Mouse (Mus musculus) frontal cortex, postnatal 14 days (tissue): ENCODE data around the gene Mroh3.

Experiments
- DNase-seq, 2 experiments: peaks; one replicate each; pipeline ENCODE4 v3.0.0; 2022; ENCODE audit warnings: low spot score in 2 of 2

The Mroh3 gene

DNA sequence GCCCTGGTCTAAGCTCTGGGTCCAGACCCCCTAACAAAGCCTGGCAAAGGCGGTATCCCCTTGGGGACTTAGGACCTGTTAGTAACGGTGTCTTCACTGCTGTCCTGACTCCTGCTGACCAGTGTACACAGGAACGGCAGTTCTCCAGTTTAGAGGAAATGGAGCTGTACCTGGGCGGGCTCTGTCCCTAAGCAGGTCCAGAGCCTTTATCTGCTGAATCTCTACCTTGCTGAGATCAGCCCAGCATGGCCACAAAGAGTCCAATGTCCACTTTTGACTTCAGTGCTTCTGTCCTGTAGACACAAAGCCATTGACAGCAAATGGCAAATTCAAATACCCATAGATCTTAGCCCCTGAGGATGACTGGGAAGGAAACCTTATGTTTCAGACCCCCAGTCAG is 55.7 kb downstream of the Mroh3 start:
- DNase-seq: no peak

DNA sequence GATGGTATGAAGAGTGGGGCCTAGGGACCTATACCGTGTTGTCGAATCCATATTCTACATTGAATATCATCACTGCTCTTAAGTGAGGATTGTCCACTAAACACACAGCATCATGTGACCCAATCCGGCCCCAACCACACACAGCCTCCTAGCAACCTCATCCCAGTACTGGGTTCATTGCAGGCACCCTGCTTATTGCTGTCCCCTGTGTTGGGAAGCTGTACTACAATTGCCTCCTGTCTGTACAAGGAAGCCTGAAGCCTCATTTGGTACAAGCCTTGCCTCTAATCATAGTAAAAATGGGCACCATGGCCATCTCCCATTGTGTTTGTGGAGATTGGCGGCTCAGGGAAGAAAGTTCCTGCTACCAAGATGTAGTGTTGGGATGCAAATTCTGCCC is 56.3 kb downstream of the Mroh3 start:
- DNase-seq: no peak

DNA sequence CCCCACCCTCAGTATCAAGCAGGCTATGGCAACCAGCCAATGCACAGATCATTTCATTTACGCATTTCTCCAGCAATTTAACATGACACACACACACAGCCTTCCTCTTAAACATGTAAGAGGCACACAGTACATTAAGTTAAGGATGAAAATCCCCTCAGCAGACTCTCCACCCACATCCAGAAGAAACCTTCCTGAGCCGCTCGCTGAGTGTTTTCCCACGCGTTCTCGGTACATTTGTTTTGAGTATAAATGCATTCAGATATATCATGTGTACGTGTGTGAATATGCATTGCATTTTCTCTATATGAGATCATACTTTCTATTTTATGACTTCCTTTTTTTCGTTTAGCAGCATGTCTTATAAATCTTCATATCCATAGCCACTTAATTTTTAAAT is 61.3 kb downstream of the Mroh3 start:
- no peak for DNase-seq

DNA sequence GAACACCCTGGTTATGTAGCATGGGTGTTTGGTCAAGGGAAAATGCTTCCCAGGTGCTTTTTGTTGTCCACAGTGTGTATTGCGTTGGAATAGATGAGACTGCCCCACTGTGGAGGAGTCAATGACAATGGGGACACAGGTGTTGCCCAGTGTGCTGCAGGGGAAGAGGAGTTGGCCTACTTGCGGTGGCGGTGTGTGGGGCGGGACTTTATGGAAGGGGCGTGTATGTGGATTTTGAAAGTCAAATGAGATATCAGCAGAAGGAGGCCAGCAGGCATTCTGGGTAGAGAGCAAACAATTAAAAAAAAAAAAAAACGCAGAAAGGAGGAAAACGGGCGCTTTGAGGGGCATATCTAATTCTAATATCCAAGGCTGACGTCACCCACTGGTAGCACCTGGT is 62.9 kb downstream of the Mroh3 start:
- no peak for DNase-seq

DNA sequence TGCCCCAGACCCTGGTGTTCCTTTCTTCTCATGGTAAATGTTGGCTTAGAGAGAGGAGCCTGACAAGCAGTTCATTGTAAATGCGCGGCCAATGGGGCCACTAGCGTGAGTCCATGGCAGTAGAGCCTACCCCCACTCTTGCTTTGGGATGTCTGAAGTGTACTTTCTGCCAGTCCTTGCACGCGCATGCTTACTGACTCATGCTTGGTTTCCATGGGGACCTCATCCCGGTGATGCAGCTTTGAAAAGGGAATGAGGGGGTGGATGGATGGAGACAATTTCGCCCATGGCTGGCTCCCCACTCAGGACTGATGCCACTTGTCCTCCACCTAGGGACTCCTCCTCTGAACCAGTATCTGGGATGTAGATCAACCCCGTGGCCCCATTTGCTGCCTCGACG is 69.1 kb downstream of the Mroh3 start:
- peak; percentile 62 to 71 for DNase-seq

DNA sequence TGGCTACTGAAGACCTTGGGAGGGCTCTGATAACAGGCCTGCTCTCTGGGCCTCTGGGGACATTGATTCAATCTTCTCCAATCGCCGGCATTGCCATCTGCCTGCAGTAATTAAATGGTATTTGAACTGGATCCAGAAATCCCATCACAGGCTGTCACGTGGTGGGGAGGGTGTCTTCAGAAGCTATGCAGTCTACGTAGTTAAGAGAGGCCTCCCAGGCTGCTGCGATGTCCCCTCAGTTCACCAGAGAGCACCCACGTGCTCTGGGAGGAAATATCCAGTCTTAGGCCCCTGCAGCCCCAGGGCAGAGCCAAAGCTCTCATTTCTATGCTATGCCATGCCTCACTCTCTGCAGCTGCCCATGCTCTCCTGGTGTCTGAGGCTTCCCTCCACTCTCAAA is 70.3 kb downstream of the Mroh3 start:
- DNase-seq: peak in 1 of 2 experiments; percentile 61

DNA sequence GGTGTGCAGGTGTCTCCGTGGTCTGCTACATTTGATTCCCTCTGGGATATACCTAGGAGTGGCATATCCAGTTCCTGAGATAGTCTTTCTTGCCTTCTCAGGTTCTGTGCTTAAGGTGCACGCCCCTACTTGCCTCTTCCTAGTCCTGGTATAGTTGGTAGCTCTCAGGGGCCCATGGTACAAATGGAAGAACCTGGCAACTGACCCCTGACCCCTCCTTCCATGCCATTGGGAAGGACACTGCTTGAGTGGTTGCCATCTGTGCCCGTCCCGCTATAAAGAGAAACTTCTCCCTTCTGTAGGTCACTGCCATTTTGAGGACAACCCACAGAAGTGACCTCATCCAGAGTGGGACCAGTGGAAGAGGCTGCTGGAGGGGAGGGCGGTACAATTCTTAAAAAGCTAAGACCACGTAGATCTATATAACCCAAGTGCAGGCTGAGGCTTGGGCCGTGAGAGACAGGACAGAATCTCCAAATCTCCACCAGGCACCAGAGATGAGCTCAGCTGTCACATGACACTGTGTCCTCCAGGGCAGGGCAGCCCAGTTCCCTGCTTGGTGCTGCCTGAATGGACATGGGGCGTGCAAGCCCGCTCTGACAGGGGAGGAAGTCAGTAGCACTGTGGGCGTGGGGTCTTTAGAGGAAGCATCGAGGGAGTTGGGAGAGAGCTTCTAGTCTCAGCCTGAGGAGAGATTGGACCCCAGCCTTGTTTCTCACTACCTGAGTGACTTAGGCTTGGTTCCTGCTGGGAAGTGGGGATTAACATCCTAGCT is 71.3 kb downstream of the Mroh3 start:
- DNase-seq: no peak

DNA sequence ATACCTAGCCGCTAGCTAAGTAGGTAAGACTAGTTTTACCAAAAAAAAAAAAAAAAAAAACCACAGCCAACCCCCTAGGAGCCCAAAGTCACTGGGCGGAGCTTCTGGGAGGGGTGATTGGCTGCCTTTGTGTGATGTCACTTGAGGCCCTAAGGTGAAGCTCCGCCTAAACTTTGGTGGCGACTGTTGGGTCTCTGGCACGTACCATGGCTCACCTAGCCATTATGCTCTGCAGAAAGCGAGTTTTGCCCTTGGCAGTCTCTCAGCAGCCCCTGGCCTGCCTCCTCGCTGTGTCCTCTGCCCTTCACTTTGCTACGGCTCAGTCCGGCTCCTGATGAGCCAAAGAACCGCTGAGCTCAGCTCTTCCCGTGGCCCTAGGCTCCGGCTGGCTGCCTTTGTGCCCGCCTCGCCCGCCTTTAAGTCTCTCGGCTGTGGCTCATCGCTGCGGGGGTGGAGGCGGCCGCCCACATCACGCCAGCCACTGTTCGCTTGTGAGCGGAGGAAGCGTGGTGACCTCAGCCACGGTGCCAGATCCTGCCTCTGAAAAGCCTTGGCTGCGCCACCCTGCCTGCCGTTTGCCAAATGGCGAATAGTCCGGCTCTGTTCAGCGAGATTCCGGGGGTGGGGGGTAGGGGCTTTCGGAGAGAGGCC is 72.5 kb downstream of the Mroh3 start:
- peak; percentile 72 to 79 for DNase-seq

DNA sequence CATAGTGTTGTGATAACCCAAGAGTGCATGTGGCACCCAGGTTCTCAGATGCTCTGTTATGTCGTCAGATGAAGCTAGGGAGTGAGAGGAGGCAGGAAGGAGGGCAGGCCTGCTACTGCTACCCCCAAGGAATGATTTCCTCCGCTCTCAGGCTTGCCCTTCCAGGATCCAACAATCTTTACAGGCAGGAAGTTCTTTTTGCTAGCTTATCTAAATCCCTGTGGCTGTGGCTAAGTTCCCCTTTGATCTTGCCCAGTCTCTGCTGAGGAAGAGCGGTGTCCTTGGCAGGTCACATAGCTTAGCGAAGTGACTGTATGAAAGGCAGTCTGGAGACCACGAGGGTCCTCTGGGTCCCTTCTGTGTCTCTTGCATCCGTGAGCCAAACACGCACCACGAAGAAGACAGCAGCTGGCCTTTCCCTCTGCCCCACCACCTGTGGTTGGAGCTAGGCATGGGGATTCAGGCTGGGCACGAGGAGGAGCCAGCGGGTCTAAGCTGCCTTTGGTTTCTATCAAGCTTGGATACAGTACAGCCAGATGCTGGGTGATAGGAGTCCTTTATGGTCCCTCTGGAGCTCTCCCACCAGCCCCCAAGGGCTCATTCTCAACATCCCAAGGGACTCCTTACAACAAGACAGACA is 74.3 kb downstream of the Mroh3 start:
- DNase-seq: no peak

DNA sequence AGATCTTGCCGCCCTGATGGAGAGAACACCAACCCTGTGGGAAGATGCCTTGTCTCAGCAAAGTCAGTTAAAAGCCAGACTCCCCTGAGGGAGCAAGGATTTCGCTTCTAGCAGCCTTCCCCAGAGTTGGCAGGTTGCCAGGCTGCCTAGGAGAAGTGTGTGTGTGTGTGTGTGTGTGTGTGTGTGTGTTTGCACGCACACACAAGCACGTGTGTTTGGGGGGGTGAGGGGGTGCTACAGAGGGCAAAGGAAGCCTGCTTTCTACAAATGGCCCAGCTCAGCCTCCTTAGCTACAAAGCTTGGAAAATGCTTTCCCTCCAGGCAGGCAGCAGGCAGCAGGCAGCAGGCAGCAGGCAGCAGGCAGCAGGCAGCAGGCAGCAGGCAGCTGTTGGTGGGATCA is 75.1 kb downstream of the Mroh3 start:
- no peak for DNase-seq

DNA sequence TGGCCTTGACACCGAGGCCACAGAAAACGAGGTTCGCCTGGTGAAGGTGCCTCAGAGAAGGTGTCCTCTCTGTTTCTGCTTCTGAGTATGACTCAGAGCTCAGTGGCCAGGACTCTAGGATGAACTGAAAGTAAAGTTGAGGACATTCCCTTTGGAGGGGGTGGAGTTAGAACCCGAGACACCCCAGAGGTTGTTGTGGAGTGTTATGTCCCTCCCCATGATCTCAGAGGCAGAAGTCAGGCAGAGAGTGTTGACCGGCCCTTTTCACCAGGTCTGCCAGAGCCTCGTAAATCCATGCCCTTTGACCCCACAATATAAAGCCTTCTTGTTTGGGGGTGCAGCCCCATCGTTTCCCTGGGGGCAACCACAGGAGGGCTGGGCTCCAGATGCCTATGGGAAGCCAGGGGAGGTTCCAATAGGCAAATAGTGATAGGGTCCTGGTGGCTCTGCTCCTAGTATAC is 75.5 kb downstream of the Mroh3 start:
- no peak for DNase-seq

DNA sequence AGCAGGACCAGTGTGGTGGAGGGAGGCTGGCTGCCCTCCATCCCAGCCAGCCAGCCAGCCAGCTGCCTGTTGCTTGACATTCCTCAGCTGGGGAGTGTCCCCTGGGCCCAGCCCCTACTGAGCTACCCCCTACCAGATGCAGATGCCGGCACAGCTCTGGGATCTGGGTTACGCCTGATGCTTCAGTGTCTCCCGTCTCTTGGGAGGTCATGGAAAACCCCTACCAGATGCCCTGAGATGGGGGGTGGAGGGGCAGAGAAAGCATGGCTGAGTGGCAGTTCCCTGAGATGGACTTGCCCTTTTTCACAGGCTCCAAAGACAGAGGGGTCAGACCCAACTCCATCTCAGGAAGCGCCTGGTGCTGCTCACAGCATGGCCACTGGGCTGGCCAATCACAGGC is 76.1 kb downstream of the Mroh3 start:
- DNase-seq: no peak

DNA sequence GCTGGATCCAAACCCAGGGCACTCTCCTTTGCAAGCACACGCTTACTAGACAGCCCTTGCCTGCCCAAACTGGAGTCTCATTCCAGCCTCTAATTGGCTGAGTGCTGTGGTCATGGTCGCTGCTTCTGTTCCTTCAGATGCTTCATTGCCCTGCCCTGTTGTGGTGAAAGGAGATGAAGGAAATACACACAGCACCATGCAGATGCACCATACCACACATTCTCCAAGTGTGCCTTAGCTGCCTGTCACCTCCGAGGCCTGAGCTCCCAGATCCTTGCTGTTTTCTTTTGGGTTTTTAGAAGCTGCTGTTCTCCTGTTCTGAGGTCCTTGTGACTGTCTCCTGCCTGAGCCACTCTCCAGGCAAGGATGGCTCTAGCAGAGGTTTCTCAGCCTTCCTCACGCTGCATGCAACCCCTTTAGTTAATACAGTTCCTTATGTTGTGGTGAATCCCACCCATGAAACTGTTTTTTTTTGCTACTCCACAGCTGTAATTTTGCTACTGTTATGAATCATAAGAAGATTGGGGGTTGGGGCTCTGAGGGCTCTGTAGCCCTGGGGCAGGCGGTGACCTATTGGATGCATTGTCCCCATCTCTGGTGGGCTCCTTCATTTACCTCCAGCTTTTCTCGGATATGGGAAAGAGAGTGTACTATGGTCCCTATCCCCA is 76.7 kb downstream of the Mroh3 start:
- DNase-seq: no peak

DNA sequence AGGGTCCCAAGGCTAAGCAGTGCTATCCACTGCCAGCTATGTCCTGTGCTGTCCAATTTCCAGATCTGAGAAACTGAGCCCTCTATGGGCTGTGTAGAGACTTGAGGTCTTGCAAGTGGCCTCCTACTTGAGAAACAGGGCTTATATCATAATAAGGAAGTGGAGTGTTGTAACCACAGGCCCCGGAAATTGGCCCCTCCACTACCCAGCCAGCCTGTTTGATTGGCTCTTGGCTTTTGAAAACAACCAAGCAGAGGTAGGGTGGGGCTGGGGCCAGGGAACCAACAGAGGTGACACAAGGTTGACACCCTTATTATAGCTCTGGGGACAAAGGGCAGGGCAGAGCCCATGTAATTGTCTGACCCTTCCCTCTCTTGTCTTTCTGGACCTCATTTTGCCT is 77.6 kb downstream of the Mroh3 start:
- peak in 1 of 2 experiments; percentile 8 for DNase-seq

DNA sequence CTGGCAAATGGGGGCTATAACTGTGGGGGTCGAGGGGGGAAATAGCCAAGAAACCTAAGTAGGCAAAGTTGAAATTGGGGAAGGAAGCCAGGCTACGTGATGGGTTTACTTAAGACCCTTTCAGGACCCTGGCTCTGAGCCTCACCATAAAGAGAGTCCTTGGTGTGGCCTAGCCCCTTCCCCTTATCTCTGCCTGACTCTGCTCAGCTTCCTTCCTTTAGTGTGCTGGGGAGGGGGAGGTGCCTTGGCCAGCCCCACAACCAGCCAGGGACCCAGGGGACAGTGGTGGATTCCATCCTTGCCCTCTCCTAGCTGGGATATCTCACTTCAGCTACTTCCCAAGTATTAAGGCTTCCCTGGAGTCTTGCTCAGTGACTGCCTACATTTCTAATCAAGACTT is 78.1 kb downstream of the Mroh3 start:
- no peak for DNase-seq

DNA sequence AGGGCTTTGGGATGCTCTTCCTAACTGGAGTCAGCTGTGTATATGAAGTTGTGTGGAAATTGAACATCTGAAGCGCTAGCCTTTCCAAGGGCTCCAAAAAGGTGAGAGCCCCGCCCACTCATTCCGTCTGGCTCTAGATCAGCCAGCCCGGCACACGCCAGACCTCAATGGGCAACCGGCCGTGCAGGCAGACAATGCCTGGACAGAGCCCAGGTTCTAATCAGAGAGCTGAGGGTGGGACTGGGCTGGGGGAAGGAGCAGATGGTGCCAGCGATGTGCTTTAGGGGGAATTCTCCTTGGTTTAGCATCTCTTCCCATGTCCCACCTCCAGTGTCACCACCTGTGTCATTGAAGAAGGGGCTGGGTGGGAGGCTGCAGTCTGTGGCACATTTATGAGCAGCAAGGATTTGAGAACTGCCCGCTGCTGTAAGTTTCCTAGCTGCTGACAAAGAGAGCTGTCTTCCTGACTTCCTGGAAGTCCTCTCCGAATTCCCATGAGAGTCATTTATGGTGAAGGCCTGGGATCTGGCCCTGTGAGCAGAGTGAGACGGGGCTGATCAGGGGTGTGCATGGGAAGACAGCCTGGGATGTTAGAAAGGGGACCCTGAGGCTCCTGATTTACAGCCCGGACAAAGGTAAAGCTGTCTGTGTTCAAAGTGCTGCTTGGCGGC is 78.9 kb downstream of the Mroh3 start:
- peak in 1 of 2 experiments; percentile 32 for DNase-seq

DNA sequence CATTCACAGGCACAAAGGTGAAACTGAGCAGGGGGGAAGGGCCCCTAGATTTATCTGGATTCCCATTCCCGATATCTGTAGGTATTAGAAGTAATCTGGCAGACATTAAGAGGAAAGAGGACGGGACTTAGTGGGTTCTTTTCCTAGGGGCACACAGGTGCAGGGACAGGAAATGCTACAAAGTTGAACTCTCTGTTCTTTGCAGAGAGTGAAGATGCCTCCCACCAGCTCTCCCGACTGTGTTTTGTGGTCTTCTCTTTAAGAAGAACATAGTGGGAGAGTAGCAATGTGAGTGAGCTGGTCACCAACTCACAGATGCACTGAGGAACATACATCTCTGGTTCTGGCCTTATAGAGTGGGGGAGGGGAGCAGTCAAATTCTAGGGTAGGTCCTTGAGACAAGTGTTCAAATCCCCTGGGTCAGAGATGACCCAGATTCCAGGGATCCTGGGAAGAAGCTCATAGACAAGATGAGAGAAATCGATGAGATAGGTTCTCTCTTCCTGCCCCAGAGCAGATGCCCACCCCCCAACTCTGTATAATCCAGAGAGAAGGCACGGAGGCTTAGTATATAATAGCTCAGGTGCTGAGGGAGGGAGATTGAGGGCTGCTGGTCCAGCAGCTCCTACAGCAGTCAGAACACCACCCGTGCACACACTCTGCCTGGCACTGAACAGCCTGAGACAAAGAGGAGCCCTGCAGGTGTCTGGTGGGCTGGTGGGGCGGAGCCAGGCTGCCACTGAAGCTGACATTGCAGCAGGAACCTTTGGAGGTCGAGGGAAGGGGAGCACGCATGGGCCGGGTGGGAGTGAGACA is 80.0 kb downstream of the Mroh3 start:
- peak in 1 of 2 experiments; percentile 16 for DNase-seq
